Mouse (Mus musculus): ENCODE measurements at regions not wholly inside any gene's neighbourhood (a gene's known extent, or its start where the extent isn't known, plus 50 kb on each side); places are given as distances from the start of the nearest gene placed in this dataset.
A peak's percentile ranks its signal among the peaks of the same experiment; 100 is the strongest.

GRCm38 (mm10) chr15:86852161-86852870 lies 638.1 kb downstream of the Tbc1d22a start:
- Histone ChIP-seq H3K4me1 (peaks cover 17% of the 10 kb centered on the region), H3K27me3 (ENCODE audit: poor library complexity, severe bottlenecking) (peaks cover 20% of the 10 kb centered on the region; the same call in 1 of the 2 replicates), H3K27ac (peak overlapping the region; percentile 22; the same call in 1 of the 2 replicates), H3K4me3 (no peak overlapping the region), H3K36me3 (replicated peaks) (no peaks in the 10 kb centered on the region), H3K9me3 (no peaks in the 10 kb centered on the region)
- 20% methylated on average over 11 of the region's 11 CpGs for WGBS
- DNase-seq (ENCODE audit: extremely low spot score, low spot score), result no peak

GRCm38 (mm10) chr15:86858356-86858906 lies 644.2 kb downstream of the Tbc1d22a start:
- no peak for DNase-seq (ENCODE audit: extremely low spot score, low spot score)
- H3K36me3 ChIP-seq (replicated peaks), result no peaks in the 10 kb centered on the region
- H3K9me3 ChIP-seq, result no peaks in the 10 kb centered on the region
- 5% methylated on average over 3 of the region's 3 CpGs for WGBS
- H3K4me1 ChIP-seq, result peaks cover 13% of the 10 kb centered on the region
- no peak overlapping the region for H3K27ac ChIP-seq
- H3K27me3 ChIP-seq (ENCODE audit: poor library complexity, severe bottlenecking), result 0 out of 2 replicates have a peak, but pooled peaks cover 20% of the 10 kb centered on the region
- no peak overlapping the region for H3K4me3 ChIP-seq

- WGBS, result 4% methylated on average over 7 of the region's 7 CpGs
Observed at GRCm38 (mm10) chr15:86875721-86876309, 661.6 kb downstream of the Tbc1d22a start.

GRCm38 (mm10) chr15:86896974-86897373 lies 647.1 kb upstream of the Fam19a5 start:
- 77% methylated on average over 6 of the region's 6 CpGs for WGBS
- no peak overlapping the region for H3K4me3 ChIP-seq
- H3K4me1 ChIP-seq, result 0 out of 2 replicates have a peak, but pooled peaks cover 7% of the 10 kb centered on the region
- DNase-seq (ENCODE audit: extremely low spot score, low spot score), result no peak
- H3K36me3 ChIP-seq (replicated peaks), result no peaks in the 10 kb centered on the region
- H3K9me3 ChIP-seq, result no peaks in the 10 kb centered on the region
- no peak overlapping the region for H3K27ac ChIP-seq
- H3K27me3 ChIP-seq (ENCODE audit: poor library complexity, severe bottlenecking), result no peaks in the 10 kb centered on the region

More at GRCm38 (mm10) chr15:86875721-86876309, 661.6 kb downstream of the Tbc1d22a start:
- peaks cover 23% of the 10 kb centered on the region for H3K4me1 ChIP-seq
- DNase-seq (ENCODE audit: extremely low spot score, low spot score), result peak; percentile 49
- no peaks in the 10 kb centered on the region for H3K9me3 ChIP-seq
- peak overlapping the region; percentile 77 for H3K27ac ChIP-seq
- no peaks in the 10 kb centered on the region for H3K27me3 ChIP-seq (ENCODE audit: poor library complexity, severe bottlenecking)
- peak overlapping the region; percentile 37 for H3K4me3 ChIP-seq
- no peaks in the 10 kb centered on the region for H3K36me3 ChIP-seq (replicated peaks)

- Histone ChIP-seq H3K27ac (no peak overlapping the region), H3K4me3 (no peak overlapping the region), H3K9me3 (no peaks in the 10 kb centered on the region), H3K36me3 (replicated peaks) (no peaks in the 10 kb centered on the region), H3K27me3 (ENCODE audit: poor library complexity, severe bottlenecking) (0 out of 2 replicates have a peak, but pooled peaks cover 7% of the 10 kb centered on the region), H3K4me1 (0 out of 2 replicates have a peak, but pooled peaks cover 10% of the 10 kb centered on the region)
- 83% methylated on average over 1 of the region's 1 CpGs for WGBS
- no peak for DNase-seq (ENCODE audit: extremely low spot score, low spot score)
Observed at GRCm38 (mm10) chr15:86899961-86900360, 644.1 kb upstream of the Fam19a5 start.

- DNase-seq (ENCODE audit: extremely low spot score, low spot score), result no peak
- WGBS, result 16% methylated on average over 3 of the region's 3 CpGs
- no peak overlapping the region for H3K27ac ChIP-seq
Observed at GRCm38 (mm10) chr15:86903006-86903405, 641.1 kb upstream of the Fam19a5 start.

GRCm38 (mm10) chr15:86913276-86913675 lies 630.8 kb upstream of the Fam19a5 start:
- DNase-seq (ENCODE audit: extremely low spot score, low spot score), result no peak
- Histone ChIP-seq H3K27ac (no peak overlapping the region), H3K4me1 (no peaks in the 10 kb centered on the region), H3K36me3 (replicated peaks) (no peaks in the 10 kb centered on the region), H3K27me3 (ENCODE audit: poor library complexity, severe bottlenecking) (no peaks in the 10 kb centered on the region), H3K9me3 (no peaks in the 10 kb centered on the region), H3K4me3 (no peak overlapping the region)
- 85% methylated on average over 3 of the region's 3 CpGs for whole genome bisulfite sequencing

More at GRCm38 (mm10) chr15:86903006-86903405, 641.1 kb upstream of the Fam19a5 start:
- Histone ChIP-seq H3K27me3 (ENCODE audit: poor library complexity, severe bottlenecking) (0 out of 2 replicates have a peak, but pooled peaks cover 7% of the 10 kb centered on the region), H3K4me1 (0 out of 2 replicates have a peak, but pooled peaks cover 7% of the 10 kb centered on the region), H3K36me3 (replicated peaks) (no peaks in the 10 kb centered on the region), H3K4me3 (no peak overlapping the region), H3K9me3 (no peaks in the 10 kb centered on the region)

- 92% methylated on average over 8 of the region's 8 CpGs for WGBS
- no peak overlapping the region for H3K4me3 ChIP-seq
- peaks cover 29% of the 10 kb centered on the region for H3K4me1 ChIP-seq
Observed at GRCm38 (mm10) chr15:86917891-86918290, 626.2 kb upstream of the Fam19a5 start.

GRCm38 (mm10) chr15:86919704-86920103 lies 624.4 kb upstream of the Fam19a5 start:
- Histone ChIP-seq H3K9me3 (no peaks in the 10 kb centered on the region), H3K4me3 (no peak overlapping the region), H3K27ac (no peak overlapping the region), H3K4me1 (peaks cover 29% of the 10 kb centered on the region), H3K36me3 (replicated peaks) (no peaks in the 10 kb centered on the region), H3K27me3 (ENCODE audit: poor library complexity, severe bottlenecking) (peaks cover 33% of the 10 kb centered on the region)
- WGBS, result 38% methylated on average over 8 of the region's 8 CpGs
- DNase-seq (ENCODE audit: extremely low spot score, low spot score), result no peak

More at GRCm38 (mm10) chr15:86917891-86918290, 626.2 kb upstream of the Fam19a5 start:
- DNase-seq (ENCODE audit: extremely low spot score, low spot score), result no peak
- no peaks in the 10 kb centered on the region for H3K9me3 ChIP-seq
- no peaks in the 10 kb centered on the region for H3K36me3 ChIP-seq (replicated peaks)
- H3K27me3 ChIP-seq (ENCODE audit: poor library complexity, severe bottlenecking), result peaks cover 18% of the 10 kb centered on the region
- H3K27ac ChIP-seq, result no peak overlapping the region

- no peak overlapping the region for H3K27ac ChIP-seq
- no peak for DNase-seq (ENCODE audit: extremely low spot score, low spot score)
Observed at GRCm38 (mm10) chr15:86920185-86920584, 623.9 kb upstream of the Fam19a5 start.

GRCm38 (mm10) chr15:86921401-86921800 lies 622.7 kb upstream of the Fam19a5 start:
- 5% methylated on average over 8 of the region's 8 CpGs for WGBS
- H3K27ac ChIP-seq, result no peak overlapping the region
- peaks cover 33% of the 10 kb centered on the region for H3K27me3 ChIP-seq (ENCODE audit: poor library complexity, severe bottlenecking)

More at GRCm38 (mm10) chr15:86920185-86920584, 623.9 kb upstream of the Fam19a5 start:
- Histone ChIP-seq H3K27me3 (ENCODE audit: poor library complexity, severe bottlenecking) (peaks cover 33% of the 10 kb centered on the region), H3K9me3 (no peaks in the 10 kb centered on the region), H3K4me3 (no peak overlapping the region), H3K4me1 (peaks cover 34% of the 10 kb centered on the region), H3K36me3 (replicated peaks) (no peaks in the 10 kb centered on the region)
- 22% methylated on average over 7 of the region's 7 CpGs for WGBS

GRCm38 (mm10) chr15:86925081-86925749 lies 618.9 kb upstream of the Fam19a5 start:
- Histone ChIP-seq H3K4me3 (0 out of 2 replicates have a peak overlapping the region, but pooled peaks have one; percentile 10), H3K27me3 (ENCODE audit: poor library complexity, severe bottlenecking) (peaks cover 21% of the 10 kb centered on the region), H3K27ac (peak overlapping the region; percentile 70), H3K4me1 (peaks cover 34% of the 10 kb centered on the region), H3K9me3 (no peaks in the 10 kb centered on the region), H3K36me3 (replicated peaks) (no peaks in the 10 kb centered on the region)
- peak; percentile 24 for DNase-seq (ENCODE audit: extremely low spot score, low spot score)
- WGBS, result 14% methylated on average over 17 of the region's 17 CpGs

More at GRCm38 (mm10) chr15:86921401-86921800, 622.7 kb upstream of the Fam19a5 start:
- H3K4me3 ChIP-seq, result 0 out of 2 replicates have a peak overlapping the region, but pooled peaks have one; percentile 12
- DNase-seq (ENCODE audit: extremely low spot score, low spot score), result no peak
- no peaks in the 10 kb centered on the region for H3K9me3 ChIP-seq
- peaks cover 44% of the 10 kb centered on the region for H3K4me1 ChIP-seq
- H3K36me3 ChIP-seq (replicated peaks), result no peaks in the 10 kb centered on the region
